Mouse (Mus musculus) CH12.LX (cell line): ENCODE data around the gene Slc6a9.

Source experiments
- CTCF ChIP-seq, 2 experiments: IDR thresholded peaks in 1 of 2; conservative IDR thresholded peaks in 1 of 2; 2 replicates each; pipeline ENCODE4 v1.5.1; 2011 to 2012; ENCODE audit warnings: low read depth in 2 of 2, low read length in 2 of 2, improper control_type of control experiment in 1 of 2, inconsistent platforms in 1 of 2, mild to moderate bottlenecking in 1 of 2, moderate library complexity in 1 of 2
- MAFK ChIP-seq: IDR thresholded peaks from 2 replicates; pipeline ENCODE4 v1.6.1; 2011; ENCODE audit warnings: low read length, improper control_type of control experiment; ENCODE audit not compliant: insufficient replicate concordance
- POLR2A ChIP-seq: IDR thresholded peaks from 2 replicates; pipeline ENCODE4 v1.6.1; 2011; ENCODE audit warnings: low read depth, mild to moderate bottlenecking, improper control_type of control experiment, low read length

DNA sequence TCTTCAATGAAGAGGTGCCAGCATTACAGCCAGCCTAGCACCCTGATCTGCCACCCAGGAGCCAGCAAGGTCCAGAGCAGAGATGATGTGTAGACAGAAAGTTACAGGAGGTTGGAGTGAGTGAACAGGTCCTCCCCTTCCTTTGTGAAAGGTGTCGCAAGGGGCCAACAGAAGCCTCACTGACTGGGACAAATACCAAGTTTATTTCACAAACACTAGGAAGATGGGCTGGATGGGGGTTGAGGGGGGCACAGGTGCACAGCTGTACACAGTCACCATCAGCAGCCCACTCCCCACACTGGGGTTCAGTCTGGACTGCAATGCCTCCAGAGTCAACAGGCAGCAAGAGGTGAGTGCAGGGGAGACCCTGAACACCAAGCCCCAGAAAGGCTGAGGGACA, 49.8 kb downstream of the Slc6a9 start:
- TF ChIP-seq CTCF (conservative IDR thresholded peaks at IDR 0.05 in 1 of 2, IDR thresholded peaks at IDR 0.05 in 1 of 2; ENCODE audit: low read depth in 2 of 2, low read length in 2 of 2) (no peak), MAFK (no peak), POLR2A (no peak)
